Mouse (Mus musculus) cerebellum, adult 18-20 months (tissue): ENCODE data around the gene Miip.

Experiments
- DNase-seq, 2 experiments: peaks; one replicate each; pipeline ENCODE4 v3.0.0; 2021

Miip gene

GRCm38 (mm10) chr4:147868450-147869031, at the start of gene Miip, which contains the start of gene Fv1:
Miip (minus strand) TSS chr4:147868816.
Fv1 (plus strand) TSS chr4:147868979.
- DNase-seq, result peak; percentile 91 to 96

- DNase-seq, result no peak
Measured at GRCm38 (mm10) chr4:147909486-147909885, 40.9 kb upstream of the Miip start.

GRCm38 (mm10) chr4:147906230-147906629, 37.6 kb upstream of the Miip start:
- DNase-seq, result no peak

GRCm38 (mm10) chr4:147905090-147905659, 36.6 kb upstream of the Miip start:
- no peak for DNase-seq

- DNase-seq, result peak; percentile 93
Measured at GRCm38 (mm10) chr4:147904313-147905089, 35.9 kb upstream of the Miip start, which contains the start of gene Mfn2. Mfn2 (minus strand) TSS chr4:147904704.

- no peak for DNase-seq
Measured at GRCm38 (mm10) chr4:147903601-147904000, 35.0 kb upstream of the Miip start.

GRCm38 (mm10) chr4:147902906-147903500, 34.4 kb upstream of the Miip start:
- DNase-seq, result no peak

GRCm38 (mm10) chr4:147900452-147900851, 31.8 kb upstream of the Miip start:
- DNase-seq, result no peak

GRCm38 (mm10) chr4:147897348-147897747, 28.7 kb upstream of the Miip start:
- DNase-seq, result peak; percentile 35 to 38

- DNase-seq, result no peak
Measured at GRCm38 (mm10) chr4:147896411-147896810, 27.8 kb upstream of the Miip start.

GRCm38 (mm10) chr4:147895815-147896330, 27.3 kb upstream of the Miip start:
- DNase-seq, result no peak

GRCm38 (mm10) chr4:147890341-147890740, 21.7 kb upstream of the Miip start:
- DNase-seq, result no peak

GRCm38 (mm10) chr4:147888237-147888636, 19.6 kb upstream of the Miip start:
- no peak for DNase-seq

- DNase-seq, result no peak
Measured at GRCm38 (mm10) chr4:147887277-147887676, 18.7 kb upstream of the Miip start.

GRCm38 (mm10) chr4:147886158-147886557, 17.5 kb upstream of the Miip start:
- DNase-seq, result no peak

GRCm38 (mm10) chr4:147884138-147884537, 15.5 kb upstream of the Miip start:
- DNase-seq, result no peak

- DNase-seq, result no peak
Measured at GRCm38 (mm10) chr4:147883041-147883440, 14.4 kb upstream of the Miip start.

GRCm38 (mm10) chr4:147881792-147882191, 13.2 kb upstream of the Miip start:
- DNase-seq, result no peak

GRCm38 (mm10) chr4:147879865-147880264, 11.2 kb upstream of the Miip start:
- DNase-seq, result no peak

GRCm38 (mm10) chr4:147879456-147879855, 10.8 kb upstream of the Miip start:
- no peak for DNase-seq

GRCm38 (mm10) chr4:147878537-147878936, 9.9 kb upstream of the Miip start:
- no peak for DNase-seq

- DNase-seq, result no peak
Measured at GRCm38 (mm10) chr4:147875852-147876575, 7.4 kb upstream of the Miip start.

- DNase-seq, result no peak
Measured at GRCm38 (mm10) chr4:147869238-147869637, 622 bp upstream of the Miip start.
